Mouse (Mus musculus) heart, embryonic 14.5 days (tissue): ENCODE measurements around the gene Tbc1d16. TPM values are rescaled to one million over a fixed set of nuclear protein-coding genes. Genes with fewer than 3 reads are reported as not detected.

Experiments used
- ATAC-seq: fragments of 200-750 bp; cut with Nextera tagmentation; 2 replicates; pipeline ENCODE4 v1.8.0; 2017; ENCODE audit warnings: low read depth, moderate TSS enrichment; ENCODE audit not compliant: insufficient number of reproducible peaks, insufficient read depth, low FRiP score
- H3K27ac ChIP-seq, 2 experiments: fragments of 200-500 bp in 1 of 2; fragments of 300-500 bp in 1 of 2; sonication (generic) in 1 of 2; replicated peaks in 1 of 2; 2 replicates each; pipeline ENCODE4 v1.5.1; 2012 to 2014; ENCODE audit warnings: low read depth in 2 of 2, low read length in 2 of 2, control low read depth in 1 of 2, mild to moderate bottlenecking in 1 of 2, mixed read lengths in 1 of 2; ENCODE audit not compliant: control insufficient read depth in 1 of 2, insufficient read depth in 1 of 2
- H3K27me3 ChIP-seq: fragments of 300-500 bp; sonication (generic); 2 replicates; pipeline ENCODE4 v1.6.1; 2014; ENCODE audit warnings: mild to moderate bottlenecking, low read length, control low read depth; ENCODE audit not compliant: control insufficient read depth, insufficient read depth
- H3K36me3 ChIP-seq: fragments of 300-500 bp; sonication (generic); 2 replicates; pipeline ENCODE4 v1.6.1; 2014; ENCODE audit warnings: mild to moderate bottlenecking, control low read depth, low read length, mixed read lengths; ENCODE audit not compliant: control insufficient read depth, insufficient read depth
- H3K4me1 ChIP-seq, 2 experiments: fragments of 200-500 bp in 1 of 2; fragments of 300-500 bp in 1 of 2; sonication (generic) in 1 of 2; 2 replicates each; pipeline ENCODE4 v1.6.1; 2012 to 2014; ENCODE audit warnings: low read length in 2 of 2, control low read depth in 1 of 2, mixed read lengths in 1 of 2; ENCODE audit not compliant: control insufficient read depth in 2 of 2, insufficient read depth in 2 of 2
- H3K4me2 ChIP-seq: fragments of 300-500 bp; sonication (generic); 2 replicates; pipeline ENCODE4 v1.6.1; 2014; ENCODE audit warnings: mild to moderate bottlenecking, low read length
- H3K4me3 ChIP-seq, 2 experiments: fragments of 200-500 bp in 1 of 2; fragments of 300-500 bp in 1 of 2; sonication (generic) in 1 of 2; 2 replicates each; pipeline ENCODE4 v1.5.1; 2012 to 2014; ENCODE audit warnings: low read length in 2 of 2, mild to moderate bottlenecking in 2 of 2, control low read depth in 1 of 2, low read depth in 1 of 2, moderate library complexity in 1 of 2; ENCODE audit not compliant: control insufficient read depth in 1 of 2, insufficient read depth in 1 of 2
- H3K9ac ChIP-seq: fragments of 300-500 bp; sonication (generic); 2 replicates; pipeline ENCODE4 v1.6.1; 2014; ENCODE audit warnings: mild to moderate bottlenecking, low read length
- H3K9me3 ChIP-seq: fragments of 300-500 bp; sonication (generic); 2 replicates; pipeline ENCODE4 v1.6.1; 2016; ENCODE audit warnings: low read length, control low read depth; ENCODE audit not compliant: control insufficient read depth
- WGBS: fragments of 180-500 bp; shearing (Covaris S2); extraction: QIAGEN DNeasy Blood & Tissue Kit; methylation state at CpG from one replicate; pipeline ENCODE4 v1.1.7; 2014; 5-methylcytosine and 5-hydroxymethylcytosine counted together
- polyA plus RNA-seq: library from polyadenylated mRNA; unstranded; fragments of >200 nt; fragmentation: Nextera tagmentation; extraction: Ambion mirVana; gene quantifications from 2 replicates; pipeline ENCODE4 v1.2.1, GENCODE M21; 2014

The Tbc1d16 gene
- polyA plus RNA-seq, 1 experiment from 2014 or later: 10.3 TPM

- 75% methylated on average over 10 of the region's 10 CpGs for WGBS
- Histone ChIP-seq H3K27ac (no peak overlapping the region), H3K4me2 (no peak overlapping the region), H3K4me1 (peaks cover 8% of the 10 kb centered on the region in 2 experiments; a peak in 3 of 4 replicates), H3K4me3 (no peak overlapping the region), H3K36me3 (no peaks in the 10 kb centered on the region), H3K27me3 (no peaks in the 10 kb centered on the region), H3K9me3 (no peaks in the 10 kb centered on the region), H3K9ac (no peak overlapping the region)
- ATAC-seq: no peak
Observed at GRCm38 (mm10) chr11:119165995-119166394, 62.3 kb downstream of the Tbc1d16 start.

GRCm38 (mm10) chr11:119164375-119164774 lies 63.9 kb downstream of the Tbc1d16 start:
- ATAC-seq: no peak
- Histone ChIP-seq H3K36me3 (no peaks in the 10 kb centered on the region), H3K27ac (no peak overlapping the region), H3K4me3 (no peak overlapping the region), H3K4me2 (no peak overlapping the region), H3K27me3 (no peaks in the 10 kb centered on the region), H3K4me1 (peaks cover 10 to 14% of the 10 kb centered on the region in 2 experiments; a peak in 3 of 4 replicates), H3K9ac (no peak overlapping the region), H3K9me3 (no peaks in the 10 kb centered on the region)
- 89% methylated on average over 7 of the region's 7 CpGs for WGBS

- H3K27ac ChIP-seq: peak overlapping the region in 1 of 2 experiments; percentile 62; a peak in 1 of 4 replicates
Observed at GRCm38 (mm10) chr11:119163734-119163992, 64.6 kb downstream of the Tbc1d16 start.

GRCm38 (mm10) chr11:119162959-119163733 lies 65.2 kb downstream of the Tbc1d16 start:
- no peak overlapping the region for H3K9ac ChIP-seq
- 71% methylated on average over 22 of the region's 22 CpGs for WGBS
- H3K9me3 ChIP-seq: no peaks in the 10 kb centered on the region
- H3K27me3 ChIP-seq: no peaks in the 10 kb centered on the region
- H3K4me1 ChIP-seq: peaks cover 10 to 17% of the 10 kb centered on the region in 2 experiments; a peak in 3 of 4 replicates
- H3K4me2 ChIP-seq: no peak overlapping the region
- H3K36me3 ChIP-seq: no peaks in the 10 kb centered on the region
- no peak overlapping the region for H3K4me3 ChIP-seq
- no peak; the same call in 1 of the 2 replicates for ATAC-seq
- peak overlapping the region; percentile 36 to 62 for H3K27ac ChIP-seq

More at GRCm38 (mm10) chr11:119163734-119163992, 64.6 kb downstream of the Tbc1d16 start:
- Histone ChIP-seq H3K27me3 (no peaks in the 10 kb centered on the region), H3K36me3 (no peaks in the 10 kb centered on the region), H3K4me2 (no peak overlapping the region), H3K4me1 (peaks cover 10 to 17% of the 10 kb centered on the region in 2 experiments; a peak in 3 of 4 replicates), H3K9me3 (no peaks in the 10 kb centered on the region), H3K4me3 (no peak overlapping the region), H3K9ac (no peak overlapping the region)
- WGBS: 92% methylated on average over 7 of the region's 7 CpGs
- ATAC-seq: no peak

- H3K4me1 ChIP-seq: peaks cover 20 to 31% of the 10 kb centered on the region in 2 experiments
- no peaks in the 10 kb centered on the region for H3K9me3 ChIP-seq
- no peak overlapping the region for H3K27ac ChIP-seq
- 67% methylated on average over 2 of the region's 2 CpGs for WGBS
- no peak overlapping the region for H3K4me2 ChIP-seq
- H3K36me3 ChIP-seq: no peaks in the 10 kb centered on the region
- no peak for ATAC-seq
- no peak overlapping the region for H3K4me3 ChIP-seq
- no peak overlapping the region for H3K9ac ChIP-seq
- H3K27me3 ChIP-seq: 0 out of 2 replicates have a peak, but pooled peaks cover 3% of the 10 kb centered on the region
Observed at GRCm38 (mm10) chr11:119161665-119162064, 66.6 kb downstream of the Tbc1d16 start.

GRCm38 (mm10) chr11:119160050-119160449 lies 68.2 kb downstream of the Tbc1d16 start:
- ATAC-seq: no peak
- peak overlapping the region in 1 of 2 experiments; percentile 20; a peak in 1 of 4 replicates for H3K4me3 ChIP-seq
- no peaks in the 10 kb centered on the region for H3K9me3 ChIP-seq
- H3K4me1 ChIP-seq: peaks cover 18 to 26% of the 10 kb centered on the region in 2 experiments
- no peak overlapping the region; the same call in 1 of the 2 replicates for H3K9ac ChIP-seq
- WGBS: 90% methylated on average over 5 of the region's 5 CpGs
- peaks cover 7% of the 10 kb centered on the region; the same call in 1 of the 2 replicates for H3K36me3 ChIP-seq
- H3K27ac ChIP-seq: no peak overlapping the region
- peaks cover 7% of the 10 kb centered on the region; the same call in 1 of the 2 replicates for H3K27me3 ChIP-seq
- H3K4me2 ChIP-seq: peak overlapping the region; percentile 29; the same call in 1 of the 2 replicates

GRCm38 (mm10) chr11:119159496-119159895 lies 68.8 kb downstream of the Tbc1d16 start:
- Histone ChIP-seq H3K4me3 (peak overlapping the region in 1 of 2 experiments; percentile 20; a peak in 1 of 4 replicates), H3K9ac (no peak overlapping the region; the same call in 1 of the 2 replicates)

More at GRCm38 (mm10) chr11:119159496-119159895, 68.8 kb downstream of the Tbc1d16 start:
- no peaks in the 10 kb centered on the region for H3K9me3 ChIP-seq
- WGBS: 39% methylated on average over 11 of the region's 11 CpGs
- H3K4me2 ChIP-seq: peak overlapping the region; percentile 29
- ATAC-seq: peak; percentile 59; the same call in 1 of the 2 replicates
- no peak overlapping the region for H3K27ac ChIP-seq
- peaks cover 17 to 25% of the 10 kb centered on the region in 2 experiments for H3K4me1 ChIP-seq
- H3K27me3 ChIP-seq: peaks cover 7% of the 10 kb centered on the region; the same call in 1 of the 2 replicates
- peaks cover 11% of the 10 kb centered on the region; the same call in 1 of the 2 replicates for H3K36me3 ChIP-seq
